Mouse (Mus musculus): ENCODE measurements around the gene Anks6. TPM values are rescaled to one million over a fixed set of nuclear protein-coding genes. Genes with fewer than 3 reads are reported as not detected.

Anks6 gene
- polyA plus RNA-seq, 1 experiment, result 17.2 TPM

- Histone ChIP-seq H3K27ac (ENCODE audit: insufficient read depth, low read length) (no peak overlapping the region), H3K4me1 (ENCODE audit: control insufficient read depth, insufficient read depth, low read length) (peaks cover 17% of the 10 kb centered on the region), H3K27me3 (ENCODE audit: control insufficient read depth, insufficient read depth, low read length) (no peaks in the 10 kb centered on the region), H3K4me3 (replicated peaks; ENCODE audit: insufficient read depth, low read depth, low read length) (no peak overlapping the region)
- no peak for DNase-seq
- 68% methylated on average over 9 of the region's 9 CpGs for WGBS
- TF ChIP-seq CTCF (IDR thresholded peaks at IDR 0.05; ENCODE audit: borderline replicate concordance, insufficient read depth, low read depth, low read length) (no peak), POLR2A (IDR thresholded peaks at IDR 0.05; ENCODE audit: borderline replicate concordance, insufficient read depth, low read length) (no peak)
Observed at GRCm38 (mm10) chr4:47051905-47052304, 5.3 kb downstream of the Anks6 start.

GRCm38 (mm10) chr4:47050642-47051381, 6.4 kb downstream of the Anks6 start:
- H3K4me3 ChIP-seq (replicated peaks; ENCODE audit: insufficient read depth, low read depth, low read length), result no peak overlapping the region
- WGBS, result 76% methylated on average over 10 of the region's 10 CpGs
- peaks cover 16% of the 10 kb centered on the region for H3K4me1 ChIP-seq (ENCODE audit: control insufficient read depth, insufficient read depth, low read length)
- DNase-seq, result no peak
- TF ChIP-seq POLR2A (IDR thresholded peaks at IDR 0.05; ENCODE audit: borderline replicate concordance, insufficient read depth, low read length) (no peak), CTCF (IDR thresholded peaks at IDR 0.05; ENCODE audit: borderline replicate concordance, insufficient read depth, low read depth, low read length) (no peak)
- H3K27ac ChIP-seq (ENCODE audit: insufficient read depth, low read length), result no peak overlapping the region
- no peaks in the 10 kb centered on the region for H3K27me3 ChIP-seq (ENCODE audit: control insufficient read depth, insufficient read depth, low read length)

GRCm38 (mm10) chr4:47050167-47050566, 7.1 kb downstream of the Anks6 start:
- no peak overlapping the region for H3K27ac ChIP-seq (ENCODE audit: insufficient read depth, low read length)
- H3K4me3 ChIP-seq (replicated peaks; ENCODE audit: insufficient read depth, low read depth, low read length), result no peak overlapping the region
- 0% methylated on average over 1 of the region's 1 CpGs for WGBS
- H3K4me1 ChIP-seq (ENCODE audit: control insufficient read depth, insufficient read depth, low read length), result peaks cover 16% of the 10 kb centered on the region
- H3K27me3 ChIP-seq (ENCODE audit: control insufficient read depth, insufficient read depth, low read length), result no peaks in the 10 kb centered on the region
- TF ChIP-seq CTCF (IDR thresholded peaks at IDR 0.05; ENCODE audit: borderline replicate concordance, insufficient read depth, low read depth, low read length), result peak; percentile 87
- no peak for TF ChIP-seq POLR2A (IDR thresholded peaks at IDR 0.05; ENCODE audit: borderline replicate concordance, insufficient read depth, low read length)
- DNase-seq, result peak; percentile 81 to 93

DNA sequence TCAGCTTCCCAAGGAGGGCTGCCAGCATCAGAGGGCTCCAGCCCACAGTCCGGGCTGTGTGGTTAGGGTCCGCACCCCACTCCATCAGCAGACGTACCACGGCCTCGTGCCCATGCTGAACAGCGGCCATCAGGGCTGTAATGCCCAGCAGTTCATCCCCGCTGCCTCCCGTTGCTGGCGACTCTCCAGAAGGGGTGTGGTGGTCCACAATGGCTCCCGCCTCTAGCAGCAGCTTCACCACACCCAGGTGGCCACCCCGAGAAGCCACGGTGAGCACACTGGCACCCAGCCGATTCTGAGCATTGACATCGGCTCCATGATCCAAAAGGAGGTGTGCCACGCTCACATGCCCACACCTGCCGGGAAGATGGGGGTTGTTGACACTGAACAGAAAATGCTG, 8.0 kb downstream of the Anks6 start:
- peaks cover 12% of the 10 kb centered on the region for H3K4me1 ChIP-seq (ENCODE audit: control insufficient read depth, insufficient read depth, low read length)
- H3K27ac ChIP-seq (ENCODE audit: insufficient read depth, low read length), result no peak overlapping the region
- H3K4me3 ChIP-seq (replicated peaks; ENCODE audit: insufficient read depth, low read depth, low read length), result no peak overlapping the region
- no peak for TF ChIP-seq CTCF (IDR thresholded peaks at IDR 0.05; ENCODE audit: borderline replicate concordance, insufficient read depth, low read depth, low read length)
- no peak for TF ChIP-seq POLR2A (IDR thresholded peaks at IDR 0.05; ENCODE audit: borderline replicate concordance, insufficient read depth, low read length)
- 58% methylated on average over 16 of the region's 16 CpGs for WGBS
- H3K27me3 ChIP-seq (ENCODE audit: control insufficient read depth, insufficient read depth, low read length), result no peaks in the 10 kb centered on the region
- peak in 1 of 2 experiments; percentile 16 for DNase-seq

DNA sequence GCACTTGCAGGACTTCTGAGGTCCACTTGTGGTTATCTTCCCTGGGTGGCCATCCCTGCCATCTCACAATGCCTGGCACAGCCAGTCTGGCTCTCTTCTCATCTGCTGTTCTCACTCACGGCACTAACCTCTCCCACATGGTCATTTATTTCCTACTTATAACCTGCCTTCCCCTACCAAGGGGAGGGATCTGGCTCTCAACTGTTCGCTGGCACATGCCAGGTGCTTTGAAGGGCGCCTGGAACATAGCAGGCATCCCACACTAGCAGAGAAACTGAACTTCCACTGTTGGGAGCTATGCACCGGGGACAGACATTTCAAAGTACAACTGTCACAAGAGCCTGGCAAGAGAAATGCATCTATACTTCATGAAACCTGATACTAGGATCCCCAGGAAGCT, 9.5 kb downstream of the Anks6 start:
- TF ChIP-seq POLR2A (IDR thresholded peaks at IDR 0.05; ENCODE audit: borderline replicate concordance, insufficient read depth, low read length), result no peak
- TF ChIP-seq CTCF (IDR thresholded peaks at IDR 0.05; ENCODE audit: borderline replicate concordance, insufficient read depth, low read depth, low read length), result no peak
- peaks cover 12% of the 10 kb centered on the region for H3K4me1 ChIP-seq (ENCODE audit: control insufficient read depth, insufficient read depth, low read length)
- WGBS, result 28% methylated on average over 4 of the region's 4 CpGs
- no peaks in the 10 kb centered on the region for H3K27me3 ChIP-seq (ENCODE audit: control insufficient read depth, insufficient read depth, low read length)
- no peak overlapping the region for H3K4me3 ChIP-seq (replicated peaks; ENCODE audit: insufficient read depth, low read depth, low read length)
- no peak for DNase-seq
- no peak overlapping the region for H3K27ac ChIP-seq (ENCODE audit: insufficient read depth, low read length)

- Histone ChIP-seq H3K4me3 (replicated peaks; ENCODE audit: insufficient read depth, low read depth, low read length) (no peak overlapping the region), H3K4me1 (ENCODE audit: control insufficient read depth, insufficient read depth, low read length) (peaks cover 12% of the 10 kb centered on the region), H3K27me3 (ENCODE audit: control insufficient read depth, insufficient read depth, low read length) (no peaks in the 10 kb centered on the region), H3K27ac (ENCODE audit: insufficient read depth, low read length) (no peak overlapping the region)
- DNase-seq, result peak in 1 of 2 experiments; percentile 27
- 72% methylated on average over 6 of the region's 6 CpGs for WGBS
- TF ChIP-seq POLR2A (IDR thresholded peaks at IDR 0.05; ENCODE audit: borderline replicate concordance, insufficient read depth, low read length), result no peak
- TF ChIP-seq CTCF (IDR thresholded peaks at IDR 0.05; ENCODE audit: borderline replicate concordance, insufficient read depth, low read depth, low read length), result peak; percentile 58
Observed at GRCm38 (mm10) chr4:47046974-47047373, 10.3 kb downstream of the Anks6 start.

DNA sequence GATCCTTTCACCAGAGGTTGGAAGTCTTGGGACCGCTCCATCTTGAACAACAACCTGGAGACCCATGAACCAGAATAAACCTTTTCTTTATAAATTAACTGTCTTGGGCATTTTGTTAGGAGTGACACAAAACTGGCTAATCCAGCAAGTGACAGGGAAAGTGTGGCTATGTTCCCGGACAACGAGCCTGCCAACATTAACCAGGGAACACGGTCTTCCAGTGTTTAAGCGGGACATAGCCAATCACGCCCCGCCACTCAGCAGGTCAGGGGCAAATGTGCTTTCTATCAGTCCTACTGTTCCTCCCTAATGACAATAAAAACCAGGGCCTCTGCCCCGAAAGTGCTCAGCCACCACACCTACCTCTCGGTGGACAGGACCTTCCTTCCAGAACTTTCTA, 13.4 kb downstream of the Anks6 start:
- Histone ChIP-seq H3K4me3 (replicated peaks; ENCODE audit: insufficient read depth, low read depth, low read length) (no peak overlapping the region), H3K4me1 (ENCODE audit: control insufficient read depth, insufficient read depth, low read length) (peaks cover 12% of the 10 kb centered on the region), H3K27ac (ENCODE audit: insufficient read depth, low read length) (no peak overlapping the region), H3K27me3 (ENCODE audit: control insufficient read depth, insufficient read depth, low read length) (no peaks in the 10 kb centered on the region)
- DNase-seq, result peak in 1 of 2 experiments; percentile 15
- no peak for TF ChIP-seq POLR2A (IDR thresholded peaks at IDR 0.05; ENCODE audit: borderline replicate concordance, insufficient read depth, low read length)
- TF ChIP-seq CTCF (IDR thresholded peaks at IDR 0.05; ENCODE audit: borderline replicate concordance, insufficient read depth, low read depth, low read length), result no peak
- WGBS, result 78% methylated on average over 9 of the region's 9 CpGs

DNA sequence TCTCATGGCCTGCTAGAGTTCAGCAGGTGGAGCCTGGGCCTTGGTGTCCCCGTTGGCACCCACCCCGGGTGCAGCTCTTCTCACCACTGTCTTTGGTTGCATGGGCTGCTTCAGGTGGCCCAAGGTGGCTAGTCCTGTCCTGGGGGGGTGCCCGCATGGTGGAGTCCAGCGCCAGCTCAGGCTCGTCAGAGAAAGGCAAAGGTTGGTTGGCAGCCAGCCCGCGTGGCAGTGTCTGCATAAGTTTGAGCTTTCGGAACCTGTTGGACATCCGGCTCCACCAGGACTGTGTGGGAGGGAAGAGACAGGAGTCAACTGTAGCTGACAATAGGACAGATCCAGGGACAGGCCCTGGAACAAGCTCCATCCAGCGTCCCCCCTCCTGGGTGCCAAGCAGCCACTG, 17.6 kb downstream of the Anks6 start:
- Histone ChIP-seq H3K27ac (ENCODE audit: insufficient read depth, low read length) (no peak overlapping the region), H3K27me3 (ENCODE audit: control insufficient read depth, insufficient read depth, low read length) (no peaks in the 10 kb centered on the region), H3K4me1 (ENCODE audit: control insufficient read depth, insufficient read depth, low read length) (peaks cover 14% of the 10 kb centered on the region), H3K4me3 (replicated peaks; ENCODE audit: insufficient read depth, low read depth, low read length) (no peak overlapping the region)
- DNase-seq, result no peak
- TF ChIP-seq CTCF (IDR thresholded peaks at IDR 0.05; ENCODE audit: borderline replicate concordance, insufficient read depth, low read depth, low read length) (no peak), POLR2A (IDR thresholded peaks at IDR 0.05; ENCODE audit: borderline replicate concordance, insufficient read depth, low read length) (no peak)
- WGBS, result 80% methylated on average over 10 of the region's 10 CpGs
